Mouse (Mus musculus): ENCODE data around the gene Il3ra.

Il3ra gene

DNA sequence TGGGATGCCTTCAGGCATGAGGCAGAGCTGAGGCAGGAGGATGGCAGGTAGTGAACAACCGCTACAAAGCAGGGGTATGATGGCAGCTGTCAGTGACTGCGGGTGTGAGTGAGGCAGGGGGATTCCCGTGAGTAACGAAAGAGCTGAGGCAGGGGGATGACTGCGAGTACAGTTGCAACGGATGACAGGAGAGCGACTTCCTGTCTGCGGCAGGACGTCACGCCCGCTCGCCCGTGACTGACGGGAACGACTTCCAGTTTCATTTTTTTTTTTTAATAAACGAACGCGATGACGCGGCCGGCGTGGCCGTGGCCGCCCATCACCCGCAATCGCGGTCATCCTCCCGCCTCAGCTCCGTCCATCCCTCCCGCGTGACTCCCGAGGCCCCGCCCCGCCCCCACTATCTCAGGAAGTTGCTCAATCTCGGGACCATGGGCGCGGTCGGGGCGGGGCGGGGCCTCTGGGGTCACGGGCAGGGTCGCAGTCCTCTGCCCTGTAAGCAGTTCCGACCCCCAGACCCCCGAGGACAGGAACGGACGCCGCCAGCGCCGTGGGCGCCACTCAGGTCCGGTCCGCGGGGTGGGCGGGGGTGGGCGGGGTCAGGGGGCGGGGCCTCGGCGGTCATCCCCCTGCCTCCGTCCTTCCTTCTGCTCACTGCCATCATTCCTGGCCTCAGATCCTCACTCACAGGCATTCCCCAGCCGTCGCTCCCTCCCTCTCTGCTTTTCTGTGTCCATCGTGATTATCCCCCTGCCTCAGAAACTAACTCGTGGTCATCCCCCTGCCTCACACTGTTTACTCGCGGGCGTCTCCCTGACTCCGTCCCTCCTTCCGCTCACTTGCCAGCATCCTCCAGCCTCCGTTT lies at the start of gene Il3ra:
TSS of gene Il3ra (plus strand) at position 328 of the 865 bp plus-strand sequence.
- peak; percentile 65 for DNase-seq (ENCODE audit: low read depth)

DNA sequence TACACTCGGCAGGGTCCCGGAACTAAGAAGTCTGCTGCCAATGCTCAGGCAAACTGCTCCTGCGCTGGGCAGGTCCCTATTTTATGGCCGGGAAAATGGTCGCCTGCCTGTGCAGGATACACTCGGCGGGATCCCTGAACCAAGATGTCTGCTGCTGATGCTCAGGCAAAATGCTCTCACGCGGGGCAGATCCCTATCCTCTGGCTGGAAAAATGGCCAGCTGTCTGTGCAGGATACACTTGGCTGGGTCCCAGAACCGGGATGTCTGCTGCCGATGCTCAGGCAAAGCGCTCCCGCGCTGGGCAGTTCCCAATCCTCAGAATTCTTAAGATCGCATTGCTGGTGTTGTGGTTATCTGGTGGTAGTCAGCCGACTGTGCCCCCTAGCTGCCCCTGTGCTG lies 37.1 kb upstream of the Il3ra start:
- no peak for DNase-seq (ENCODE audit: low read depth)

DNA sequence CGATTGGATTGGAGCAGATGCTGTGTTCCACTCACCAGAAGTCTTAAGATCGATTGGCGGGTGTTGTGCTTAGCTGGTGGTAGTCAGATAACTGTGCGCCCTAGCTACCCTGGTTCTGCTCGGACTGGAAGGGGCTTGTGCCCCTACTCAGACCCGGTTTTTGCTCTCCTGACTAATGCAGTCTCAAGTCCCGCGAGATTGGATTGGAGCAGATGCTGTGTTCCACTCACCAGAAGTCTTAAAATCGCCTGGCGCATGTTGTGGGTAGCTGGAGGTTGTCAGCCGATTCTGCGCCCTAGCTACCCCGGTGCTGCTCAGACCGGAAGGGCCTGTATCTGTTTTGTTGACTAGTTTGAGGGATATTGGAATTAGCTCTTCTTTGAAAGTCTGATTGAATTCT lies 36.7 kb upstream of the Il3ra start:
- DNase-seq (ENCODE audit: low read depth) = no peak

DNA sequence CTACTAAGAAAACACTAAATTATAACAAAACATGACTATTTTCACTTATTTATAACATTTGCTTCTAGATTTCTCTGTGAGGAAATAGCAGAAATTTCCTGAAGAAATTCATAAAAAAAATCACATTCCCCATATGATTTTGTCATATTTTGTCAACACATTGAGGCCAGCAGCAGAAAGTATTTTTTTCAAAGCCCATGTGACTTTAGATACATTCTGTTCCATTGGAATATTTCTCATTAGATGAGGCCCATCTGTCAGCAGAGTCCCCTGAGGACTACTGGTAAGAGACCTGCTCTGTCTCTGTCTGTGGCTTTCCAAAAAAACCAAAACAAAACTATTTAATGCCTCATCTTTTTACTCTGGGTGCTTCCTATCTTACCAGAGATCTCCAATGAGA lies 23.5 kb upstream of the Il3ra start, which contains the start of gene Olfr31:
TSS of gene Olfr31 (plus strand) at position 301 of the 400 bp plus-strand sequence.
- DNase-seq (ENCODE audit: low read depth) = no peak

DNA sequence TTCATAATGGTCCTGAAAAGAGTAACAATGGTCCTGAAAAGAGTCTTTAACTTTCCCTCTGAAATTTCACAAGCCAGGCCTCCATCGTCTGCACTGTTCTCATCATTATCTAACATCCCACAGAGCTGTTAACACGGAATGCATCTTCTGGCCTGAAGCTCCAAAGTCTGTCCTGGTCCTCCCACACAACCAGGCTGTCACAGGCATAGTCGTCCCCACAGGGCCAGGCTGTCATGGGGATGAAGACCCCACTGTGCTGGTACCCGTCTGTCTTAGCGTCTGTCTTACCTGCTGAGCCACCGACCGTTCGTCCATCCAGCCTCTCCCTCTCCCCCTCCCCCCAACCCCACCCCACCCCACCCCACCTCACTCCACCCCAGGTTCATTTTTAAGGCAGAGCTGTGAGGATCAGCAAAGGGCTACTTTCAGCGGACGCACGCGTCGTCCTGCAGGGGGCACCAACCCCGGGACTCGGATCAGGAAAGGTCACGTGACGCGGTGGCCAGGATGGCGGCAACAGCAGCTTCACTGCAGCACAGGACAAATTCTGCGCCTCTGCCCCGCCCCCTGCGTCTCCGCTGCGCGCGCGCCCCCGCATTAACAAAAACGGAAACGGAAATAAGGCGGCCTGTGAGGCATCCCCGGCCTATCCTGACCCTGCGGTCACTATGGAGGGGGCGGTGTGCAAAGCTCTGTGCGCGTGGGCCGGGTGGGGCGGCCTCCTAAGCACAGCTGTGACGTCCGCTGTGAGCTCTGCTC lies 783 bp upstream of the Il3ra start:
- peak; percentile 73 for DNase-seq (ENCODE audit: low read depth)

DNA sequence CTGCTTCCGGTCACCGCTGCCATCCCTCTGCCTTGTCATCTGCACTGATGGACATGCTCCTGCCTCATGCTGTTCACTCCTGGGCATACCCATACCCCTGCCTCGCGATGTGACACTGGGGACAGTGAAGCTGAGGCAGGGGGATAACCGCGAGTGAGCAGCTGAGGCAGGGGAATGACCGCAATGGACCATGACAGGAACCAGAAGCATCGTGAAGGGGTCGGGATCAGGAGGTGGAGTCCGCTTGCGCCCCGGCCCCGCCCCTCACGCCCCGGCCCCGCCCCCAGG lies 682 bp downstream of the Il3ra start:
- no peak for DNase-seq (ENCODE audit: low read depth)

DNA sequence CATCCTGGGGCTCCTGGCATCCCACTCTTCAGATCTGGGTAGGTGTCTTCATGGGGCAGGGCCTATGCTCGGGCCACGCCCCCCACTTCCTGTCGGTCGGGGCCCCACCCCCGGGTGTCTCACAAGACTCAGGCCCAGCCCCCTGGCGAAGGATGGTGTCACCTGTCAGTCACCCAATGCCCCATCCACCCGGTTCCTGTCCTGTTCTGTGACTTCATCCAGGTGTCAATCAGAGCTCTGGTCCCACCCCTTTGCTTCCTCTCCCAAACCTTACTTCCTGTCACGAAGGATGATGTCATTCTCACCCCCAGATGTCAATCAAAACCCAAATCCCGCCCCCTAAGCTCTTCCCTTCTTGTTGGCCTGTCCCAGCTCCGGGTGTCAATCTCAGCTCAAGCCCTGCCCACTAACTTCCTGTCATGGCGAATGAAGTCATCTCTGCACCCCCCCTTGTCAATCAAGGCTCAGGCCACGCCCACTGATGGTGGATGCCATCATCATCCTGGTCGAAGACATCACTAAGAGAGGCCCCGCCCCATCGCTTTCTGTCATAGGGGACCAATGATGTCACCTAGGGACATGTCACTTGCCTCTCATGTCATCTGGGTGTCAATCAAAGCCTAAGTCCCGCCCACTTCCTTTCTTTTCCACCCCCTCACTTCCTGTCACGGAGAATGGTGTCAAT lies 1.2 kb downstream of the Il3ra start:
- no peak for DNase-seq (ENCODE audit: low read depth)

DNA sequence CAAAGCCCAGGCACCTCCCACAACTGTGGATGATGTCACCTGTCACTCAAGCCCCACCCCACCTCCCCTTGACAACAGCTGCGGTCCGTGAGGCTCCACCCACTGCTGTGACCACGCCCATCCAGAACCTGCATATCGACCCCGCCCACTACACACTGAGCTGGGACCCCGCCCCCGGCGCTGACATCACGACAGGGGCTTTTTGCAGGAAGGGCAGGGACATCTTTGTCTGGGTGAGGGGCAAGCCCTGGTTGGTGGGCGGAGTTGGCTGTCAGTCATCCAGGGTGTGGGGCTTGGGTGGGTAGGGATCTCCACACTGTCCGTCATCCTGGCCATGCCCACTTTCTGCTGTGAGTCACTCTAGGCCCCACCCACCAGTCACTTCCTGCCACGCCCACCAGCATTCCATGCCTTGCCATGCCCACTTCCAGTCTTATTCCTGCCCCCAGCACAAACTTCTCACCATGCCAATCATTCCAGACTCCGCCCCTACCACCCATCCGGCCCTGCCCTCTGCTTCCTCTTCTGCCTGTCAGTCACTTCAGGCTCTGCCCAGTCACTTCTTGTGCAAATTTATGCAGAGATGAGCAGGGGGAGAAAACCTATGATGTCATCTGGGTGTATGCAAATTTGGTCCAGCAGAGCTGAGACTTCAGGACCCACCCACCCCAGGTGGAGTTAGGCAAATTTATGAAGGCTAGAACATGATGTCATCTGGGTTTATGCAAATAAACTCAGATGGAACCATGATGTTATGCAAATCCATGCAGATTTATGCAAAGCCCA lies 2.0 kb downstream of the Il3ra start:
- DNase-seq (ENCODE audit: low read depth) = no peak

DNA sequence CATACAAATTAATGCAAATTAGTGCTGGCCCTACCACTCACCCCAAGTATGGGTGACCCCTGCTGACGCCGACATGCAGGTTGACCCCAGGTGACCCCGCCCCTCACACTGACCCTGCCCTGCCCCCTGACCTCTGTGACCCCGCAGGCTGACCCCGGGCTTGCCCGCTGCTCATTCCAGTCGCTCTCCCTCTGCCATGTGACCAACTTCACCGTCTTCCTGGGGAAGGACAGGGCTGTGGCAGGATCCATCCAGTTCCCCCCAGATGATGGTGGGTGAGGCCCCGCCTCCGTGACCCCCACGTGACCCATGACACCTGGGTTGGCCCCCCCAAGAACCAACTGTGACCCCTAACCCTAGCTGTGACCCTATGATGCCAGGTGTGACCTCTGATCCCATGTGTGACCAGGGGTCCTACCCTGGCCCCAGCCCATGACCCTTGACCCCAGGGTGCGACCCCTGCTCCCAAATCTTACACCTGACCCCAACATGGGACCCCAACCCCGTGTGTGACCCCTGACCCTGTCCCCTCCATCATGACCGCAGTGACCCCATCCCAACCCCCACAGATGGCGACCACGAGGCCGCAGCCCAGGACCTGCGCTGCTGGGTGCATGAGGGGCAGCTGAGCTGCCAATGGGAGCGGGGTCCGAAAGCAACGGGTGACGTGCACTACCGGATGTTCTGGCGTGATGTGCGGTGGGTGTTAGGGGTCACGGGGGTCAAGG lies 2.8 kb downstream of the Il3ra start:
- no peak for DNase-seq (ENCODE audit: low read depth)

DNA sequence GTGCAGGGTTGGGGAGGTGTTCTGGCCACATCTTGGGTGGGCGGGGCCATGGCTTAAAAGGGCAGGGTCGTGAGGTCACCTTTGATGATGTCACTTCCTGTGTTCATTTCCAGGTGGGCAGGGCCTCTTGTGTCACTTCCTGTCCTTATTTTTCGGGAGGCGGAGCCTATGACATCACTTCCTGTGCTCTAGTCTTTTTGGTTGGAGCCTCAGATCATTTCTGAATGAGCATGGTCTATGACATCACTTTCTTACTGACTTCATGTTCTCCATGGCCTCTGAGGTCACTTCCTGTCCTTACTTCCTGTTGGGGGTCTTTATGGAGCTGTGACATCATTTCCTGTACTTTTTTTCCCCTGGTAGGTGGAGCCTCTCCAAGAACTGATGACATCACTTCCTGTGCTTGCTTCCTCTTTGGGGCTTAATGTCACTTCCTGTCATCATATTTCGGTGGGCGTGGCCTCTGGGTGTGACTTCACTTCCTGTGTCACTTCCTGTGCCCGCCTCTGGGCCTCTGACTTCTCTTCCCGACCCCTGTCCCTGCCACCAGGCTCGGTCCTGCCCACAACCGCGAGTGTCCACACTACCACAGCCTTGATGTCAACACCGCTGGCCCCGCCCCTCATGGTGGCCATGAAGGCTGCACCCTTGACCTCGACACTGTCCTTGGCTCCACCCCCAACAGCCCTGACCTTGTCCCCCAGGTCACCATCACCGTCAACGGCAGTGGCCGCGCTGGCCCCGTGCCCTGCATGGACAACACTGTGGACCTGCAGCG lies 3.6 kb downstream of the Il3ra start:
- DNase-seq (ENCODE audit: low read depth) = no peak

DNA sequence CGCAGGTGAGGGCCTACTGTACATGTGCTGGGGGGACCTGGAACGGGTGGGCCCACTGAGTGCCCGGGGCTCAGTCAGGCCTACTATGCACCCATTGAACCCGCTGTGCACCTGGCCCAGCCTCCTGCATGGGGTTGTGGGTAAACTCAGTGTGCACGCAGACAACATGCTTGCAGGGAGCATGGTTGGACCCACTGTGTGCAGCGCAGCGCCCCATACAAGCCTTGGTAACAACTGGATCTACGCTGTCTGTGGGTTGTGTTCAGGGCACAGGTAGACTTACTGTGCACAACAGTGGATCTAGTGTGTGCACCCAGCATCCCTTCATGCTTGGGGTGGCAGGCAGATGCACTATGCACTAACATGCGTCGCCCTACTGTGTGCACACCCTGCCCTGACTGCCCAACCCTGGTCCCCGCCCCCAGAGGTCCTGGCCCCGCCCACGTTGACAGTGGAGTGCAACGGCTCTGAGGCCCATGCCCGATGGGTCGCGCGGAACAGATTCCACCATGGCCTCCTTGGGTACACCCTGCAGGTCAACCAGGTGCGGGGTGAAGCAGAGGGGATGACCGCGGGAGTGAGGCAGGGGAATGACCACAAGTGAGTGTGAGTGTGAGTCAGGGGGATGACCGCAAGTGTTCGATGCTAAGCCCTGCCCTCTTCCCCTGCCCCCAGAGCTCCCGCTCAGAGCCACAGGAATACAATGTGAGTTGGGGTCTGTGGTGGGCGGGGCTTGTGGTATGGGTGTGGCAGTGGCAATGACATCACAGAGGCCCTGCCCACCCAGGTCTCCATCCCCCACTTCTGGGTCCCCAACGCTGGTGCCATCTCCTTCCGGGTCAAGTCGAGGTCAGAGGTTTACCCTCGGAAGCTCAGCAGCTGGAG lies 4.4 kb downstream of the Il3ra start:
- DNase-seq (ENCODE audit: low read depth) = no peak

DNA sequence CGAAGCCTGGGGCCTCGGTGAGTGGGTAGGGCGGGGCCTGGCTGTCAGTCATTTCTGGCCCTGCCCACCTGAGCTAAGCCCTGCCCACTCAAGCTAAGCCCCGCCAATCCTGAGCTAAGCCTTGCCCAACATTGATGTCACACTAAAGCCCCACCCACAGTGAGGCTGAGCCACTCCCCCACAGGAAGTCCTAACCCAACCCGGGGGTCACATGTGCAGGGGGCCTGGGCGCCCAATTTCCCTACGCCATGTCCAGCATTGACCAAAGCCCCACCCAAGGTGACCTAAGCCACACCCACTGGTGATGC lies 5.0 kb downstream of the Il3ra start:
- DNase-seq (ENCODE audit: low read depth) = no peak

DNA sequence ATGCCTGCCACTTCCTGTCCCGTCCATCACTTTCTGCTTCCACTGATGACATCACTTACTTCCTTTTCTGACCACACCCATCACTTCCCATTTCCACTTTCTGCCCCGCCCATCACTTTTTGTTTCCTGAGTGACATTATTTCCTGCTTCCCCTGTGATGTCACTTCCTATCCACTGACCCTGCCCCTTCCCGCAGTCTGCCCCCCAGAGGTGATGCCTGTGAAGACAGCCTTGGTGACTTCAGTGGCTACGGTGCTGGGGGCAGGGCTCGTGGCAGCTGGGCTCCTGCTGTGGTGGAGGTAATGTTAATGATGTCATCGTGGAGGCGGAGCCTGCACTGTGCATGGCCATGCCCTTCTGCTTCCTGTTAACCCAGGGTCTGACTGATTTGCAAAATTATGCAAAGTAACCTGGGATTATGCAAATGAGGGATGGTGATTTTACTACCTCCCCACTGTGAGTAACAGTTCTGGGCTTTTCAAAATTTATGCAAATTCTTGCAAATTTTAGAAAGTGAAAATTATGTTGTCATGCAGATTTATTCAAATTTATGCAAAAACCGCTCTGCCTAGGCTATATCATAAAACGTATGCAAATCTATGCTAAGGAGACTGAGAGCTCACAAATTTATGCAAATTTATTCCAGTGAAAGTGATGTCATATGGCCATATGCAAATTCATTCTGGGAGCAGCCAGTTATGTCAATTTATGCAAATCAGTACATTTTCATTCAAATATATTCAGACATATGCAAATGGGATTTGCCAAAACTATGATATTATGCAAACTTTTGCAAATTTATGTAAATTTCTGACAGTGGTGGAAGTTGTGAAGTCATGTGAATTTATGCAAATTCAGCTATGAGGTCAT lies 5.9 kb downstream of the Il3ra start:
- DNase-seq (ENCODE audit: low read depth) = no peak

DNA sequence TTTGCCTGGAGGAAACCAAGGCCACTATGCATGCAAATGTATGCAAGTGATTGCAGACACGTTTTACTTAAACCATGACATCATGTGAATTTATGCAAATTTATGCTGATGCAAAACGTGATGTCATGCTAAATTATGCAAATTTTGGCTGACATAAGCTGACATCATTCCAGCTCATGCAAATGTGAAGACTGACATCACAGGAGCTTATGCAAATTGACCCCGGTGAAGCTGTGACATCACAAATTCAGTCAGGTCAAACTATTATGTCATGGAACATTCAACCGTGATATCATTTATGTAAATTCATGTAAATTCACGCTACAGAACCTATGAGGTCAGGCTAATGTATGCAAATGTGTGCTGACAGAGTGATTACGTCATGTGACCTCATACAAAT lies 6.5 kb downstream of the Il3ra start:
- no peak for DNase-seq (ENCODE audit: low read depth)

DNA sequence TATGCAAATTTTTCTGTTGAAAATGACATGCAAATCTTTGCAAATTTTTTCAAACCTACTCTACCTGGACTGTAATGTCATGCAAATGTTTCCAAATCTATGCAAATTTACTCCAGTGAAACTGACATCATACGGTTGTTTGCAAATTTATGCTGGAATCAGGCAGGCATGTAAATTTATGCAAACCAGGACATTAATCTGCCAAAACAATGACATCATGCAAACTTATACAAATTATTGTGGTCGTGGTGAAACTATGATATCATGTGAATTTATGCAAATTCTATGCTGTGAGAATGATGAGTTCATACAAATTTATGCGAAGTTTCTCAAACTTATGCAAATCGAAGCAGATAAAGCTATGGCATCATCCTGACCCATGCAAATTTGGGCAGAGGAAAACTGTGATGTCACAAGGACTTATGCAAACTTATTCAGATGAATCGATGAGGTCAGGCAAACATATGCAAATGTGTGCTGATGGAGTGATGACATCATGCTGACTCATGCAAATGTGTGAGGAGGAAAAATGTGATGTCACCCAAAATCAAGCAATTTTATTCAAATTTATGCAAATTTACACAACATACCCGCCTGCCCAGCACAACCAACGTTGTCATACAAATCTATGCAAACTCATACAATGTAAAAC lies 7.1 kb downstream of the Il3ra start:
- no peak for DNase-seq (ENCODE audit: low read depth)

DNA sequence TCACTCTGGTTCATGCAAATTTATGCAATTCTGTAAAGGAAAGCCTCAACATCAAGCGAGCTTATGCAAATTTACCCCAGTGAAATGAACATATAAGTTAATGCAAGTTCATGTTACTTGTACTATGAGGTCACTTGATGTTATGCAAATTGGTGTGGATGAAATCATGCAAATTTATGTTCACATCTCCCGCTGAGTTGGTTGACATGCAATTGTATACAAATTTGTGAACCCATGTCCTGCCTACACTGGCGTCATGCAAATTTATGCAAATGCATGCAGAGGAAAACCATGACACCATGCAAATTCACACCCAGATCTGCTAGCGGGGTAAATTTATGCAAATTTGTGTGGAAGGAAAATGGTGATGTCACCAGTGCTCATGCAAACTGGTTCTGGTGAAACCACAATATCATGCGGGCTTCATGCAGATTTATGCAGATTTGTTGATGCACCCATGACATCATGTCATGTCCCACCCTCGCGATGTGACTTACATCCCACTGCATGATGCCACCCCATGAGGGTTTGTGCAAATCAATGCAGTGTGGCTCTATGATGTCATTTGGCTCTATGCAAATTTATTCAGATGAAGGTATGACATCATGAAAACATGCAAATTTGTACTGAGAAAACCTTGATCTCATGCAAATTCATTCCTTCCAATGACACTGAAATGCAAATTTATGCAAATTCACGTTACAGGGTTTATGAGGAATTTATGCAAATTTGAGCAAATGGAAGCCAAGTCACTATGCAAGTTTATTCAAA lies 7.8 kb downstream of the Il3ra start:
- DNase-seq (ENCODE audit: low read depth) = no peak

DNA sequence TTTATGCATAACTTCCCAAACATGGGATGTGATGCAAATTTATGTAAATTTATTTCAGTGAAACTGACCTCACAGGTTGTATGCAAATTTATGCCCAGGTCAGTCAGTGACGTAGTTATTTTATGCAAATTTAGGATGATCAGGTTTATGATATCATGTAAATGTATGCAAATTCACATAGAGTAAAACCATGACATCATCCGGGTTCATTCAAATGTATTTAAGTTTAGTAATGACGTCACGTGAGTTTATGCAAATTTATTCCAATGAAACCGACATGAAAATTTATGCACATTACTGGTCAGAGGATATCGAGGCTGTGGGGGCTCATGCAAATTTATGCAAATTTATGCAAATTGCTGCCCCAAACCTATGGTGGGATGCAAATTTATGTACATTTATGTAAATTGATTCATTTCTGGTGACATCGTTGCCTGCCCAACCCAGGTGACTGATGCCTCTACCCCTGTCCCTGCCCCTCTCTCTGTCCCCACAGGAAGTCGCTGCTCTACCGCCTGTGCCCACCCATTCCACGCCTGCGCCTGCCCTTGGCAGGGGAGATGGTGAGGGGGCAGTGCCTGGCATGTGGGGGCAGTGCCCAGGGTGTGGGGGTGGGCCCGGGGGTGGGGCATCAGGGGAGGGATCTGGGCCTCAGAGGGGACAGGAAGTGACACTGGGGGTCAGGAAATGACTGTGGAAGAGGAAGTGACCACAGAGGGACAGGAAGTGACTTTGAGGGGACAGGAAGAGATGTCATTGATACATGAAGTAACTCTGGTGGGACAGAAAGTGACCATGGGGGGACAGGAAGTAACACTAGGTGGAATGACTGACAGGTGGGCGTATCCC lies 8.7 kb downstream of the Il3ra start:
- DNase-seq (ENCODE audit: low read depth) = no peak

Measured in fibroblast of lung, adult 2 months (primary cell).